Mouse (Mus musculus): Measurements from ENCODE around the gene Pknox1.

Gene Pknox1

DNA sequence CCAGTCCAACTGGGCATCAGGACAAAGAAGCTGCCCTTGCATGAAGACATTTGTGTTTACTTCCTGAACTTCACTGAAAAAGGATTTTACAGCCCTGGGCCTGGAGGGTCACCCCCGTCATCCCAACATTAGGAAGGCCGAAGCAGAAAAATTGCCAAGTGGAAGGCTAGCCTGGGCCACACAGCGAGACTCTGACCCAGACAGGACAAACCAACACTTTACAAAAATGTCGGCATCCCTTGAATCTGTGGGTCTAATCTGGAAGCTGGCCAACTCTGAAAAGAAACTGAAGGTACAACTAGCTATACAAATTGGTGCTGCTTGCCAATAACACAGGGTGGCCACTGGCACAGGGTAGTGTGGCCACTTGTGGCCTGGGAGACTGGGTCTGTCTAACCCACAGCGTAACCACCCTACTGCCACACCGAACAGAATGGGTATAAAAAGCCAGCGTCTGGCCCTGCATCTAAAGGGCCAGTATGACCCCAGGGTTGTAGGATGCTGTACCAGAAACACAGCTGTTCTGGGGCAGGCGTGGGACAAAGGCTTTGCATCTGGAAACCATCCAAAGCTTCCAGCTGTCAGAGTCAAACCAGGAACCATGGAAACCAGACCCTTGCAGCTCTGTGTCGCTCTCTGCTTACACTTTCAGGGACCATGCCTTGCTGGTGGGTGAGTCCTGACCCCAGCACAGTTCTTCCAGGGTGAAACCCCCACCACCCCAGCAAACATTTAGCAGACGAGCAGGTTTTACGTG lies 7.2 kb upstream of the Pknox1 start:
- no peak for DNase-seq

- peak; percentile 27 for DNase-seq
Measured at GRCm38 (mm10) chr17:31557947-31558542, 6.5 kb upstream of the Pknox1 start.

GRCm38 (mm10) chr17:31559021-31559789 lies 5.3 kb upstream of the Pknox1 start:
- no peak for DNase-seq

- DNase-seq, result peak; percentile 64
Measured at GRCm38 (mm10) chr17:31563632-31564014, 911 bp upstream of the Pknox1 start.

GRCm38 (mm10) chr17:31564858-31565140 lies 265 bp downstream of the Pknox1 start:
- no peak for DNase-seq

GRCm38 (mm10) chr17:31565141-31566056 lies 865 bp downstream of the Pknox1 start:
- DNase-seq, result peak; percentile 89

- no peak for DNase-seq
Measured at GRCm38 (mm10) chr17:31566276-31566675, 1.7 kb downstream of the Pknox1 start.

DNA sequence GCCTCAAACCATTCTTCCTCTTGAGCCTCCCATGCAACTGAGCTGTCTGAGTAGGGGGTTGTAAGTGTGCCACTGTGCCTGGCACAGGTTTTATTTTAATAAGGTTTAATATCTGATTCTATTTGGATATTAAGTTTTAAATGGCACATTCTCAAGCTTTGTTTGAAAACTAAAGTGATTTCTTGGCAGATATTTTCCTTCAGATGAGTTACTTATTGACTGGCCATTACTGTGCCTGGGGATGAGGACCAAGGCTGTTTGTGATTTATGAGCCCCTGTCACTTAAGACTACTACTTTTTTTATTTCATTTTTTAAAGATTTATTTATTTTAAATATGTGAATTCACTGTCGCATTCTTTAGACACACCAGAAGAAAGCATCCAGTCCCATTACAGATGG lies 5.2 kb downstream of the Pknox1 start:
- no peak for DNase-seq

DNA sequence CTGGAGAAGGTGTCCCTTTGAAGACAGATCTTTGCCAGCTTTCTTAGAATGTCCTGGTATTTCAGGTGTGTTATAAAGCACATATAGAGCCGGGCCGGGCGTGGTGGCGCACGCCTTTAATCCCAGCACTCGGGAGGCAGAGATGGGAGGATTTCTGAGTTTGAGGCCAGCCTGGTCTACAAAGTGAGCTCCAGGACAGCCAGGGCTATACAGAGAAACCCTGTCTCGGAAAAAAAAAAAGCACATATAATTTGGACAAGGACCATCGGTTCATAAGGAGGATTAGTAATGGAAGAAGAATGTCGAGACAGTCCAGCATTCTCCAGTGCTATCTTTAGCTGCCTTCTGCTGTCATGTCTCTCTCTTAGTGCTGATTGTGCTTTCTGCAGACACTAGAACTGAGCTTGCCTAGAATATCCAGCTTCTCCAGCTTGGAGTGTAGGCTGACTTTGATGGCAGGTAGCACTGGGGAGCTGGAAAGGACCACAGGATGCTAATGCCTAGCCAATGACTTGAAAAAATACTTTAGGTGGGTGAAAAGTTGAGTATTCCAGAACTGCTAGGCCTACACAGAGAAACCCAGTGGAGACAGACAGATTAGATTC lies 5.9 kb downstream of the Pknox1 start:
- DNase-seq, result peak; percentile 48

- no peak for DNase-seq
Measured at GRCm38 (mm10) chr17:31571689-31572088, 7.2 kb downstream of the Pknox1 start.

GRCm38 (mm10) chr17:31574662-31575061 lies 10.1 kb downstream of the Pknox1 start:
- no peak for DNase-seq

GRCm38 (mm10) chr17:31576394-31577175 lies 12.1 kb downstream of the Pknox1 start:
- DNase-seq, result no peak

DNA sequence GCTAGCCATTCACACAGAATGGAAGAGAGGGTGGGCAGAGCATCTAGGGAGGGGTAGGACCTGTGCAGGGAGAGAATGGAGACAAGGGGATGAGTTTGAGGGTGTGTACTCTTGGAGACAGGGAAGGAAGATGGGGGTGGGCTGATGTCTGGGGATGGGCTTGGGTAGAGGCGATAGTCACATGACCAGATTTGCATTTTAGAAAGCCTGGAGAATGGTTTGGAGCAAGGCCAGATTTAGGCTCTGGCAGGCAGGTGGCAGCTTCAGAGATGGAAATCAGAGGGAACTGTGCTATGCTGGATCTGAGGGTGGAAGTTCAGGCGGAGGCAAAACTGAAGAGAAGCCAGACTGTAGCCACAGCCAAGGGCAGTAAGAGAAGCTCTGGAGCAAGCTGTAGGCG lies 15.8 kb downstream of the Pknox1 start:
- DNase-seq, result no peak

DNA sequence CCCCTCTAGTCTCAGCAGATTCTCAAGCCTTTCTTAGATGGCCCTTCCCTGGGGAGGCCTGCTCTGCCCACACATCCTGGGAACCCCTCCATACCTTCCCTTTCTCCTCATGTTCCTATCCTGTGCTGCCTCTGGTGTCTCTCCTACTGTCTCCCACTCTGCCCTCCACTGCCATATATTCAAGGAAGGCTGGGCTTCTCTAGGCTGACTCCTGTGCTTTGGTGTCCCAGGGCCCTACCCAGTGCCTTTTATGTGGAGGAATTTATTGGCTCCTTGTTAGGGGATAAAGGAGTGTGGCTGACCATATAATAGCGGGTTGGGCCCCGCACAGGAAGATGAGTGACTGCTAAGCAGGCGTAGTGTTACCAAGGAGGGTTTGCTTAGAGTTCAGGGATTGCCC lies 18.7 kb downstream of the Pknox1 start:
- DNase-seq, result no peak

GRCm38 (mm10) chr17:31583781-31584180 lies 19.2 kb downstream of the Pknox1 start:
- DNase-seq, result no peak

- no peak for DNase-seq
Measured at GRCm38 (mm10) chr17:31588115-31588514, 23.6 kb downstream of the Pknox1 start.

DNA sequence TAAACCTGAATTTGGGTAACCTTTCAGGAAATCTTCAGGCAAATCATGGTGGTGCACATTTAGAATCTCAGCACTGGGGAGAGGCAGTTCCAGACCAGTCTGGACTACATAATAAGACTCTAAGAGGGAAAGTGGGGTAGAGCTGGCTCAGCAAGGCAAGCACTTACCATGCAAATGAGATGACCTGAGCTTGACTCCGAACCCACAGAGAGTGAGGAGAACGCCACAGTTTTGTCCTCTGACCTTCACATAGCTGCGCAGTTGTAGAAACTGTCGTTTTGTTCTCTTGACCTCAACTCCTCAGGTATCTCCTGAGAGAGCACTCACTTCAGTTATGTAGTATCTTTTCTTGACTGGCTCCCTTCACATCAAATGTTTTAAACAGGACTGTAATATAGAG lies 24.2 kb downstream of the Pknox1 start:
- DNase-seq, result no peak

DNA sequence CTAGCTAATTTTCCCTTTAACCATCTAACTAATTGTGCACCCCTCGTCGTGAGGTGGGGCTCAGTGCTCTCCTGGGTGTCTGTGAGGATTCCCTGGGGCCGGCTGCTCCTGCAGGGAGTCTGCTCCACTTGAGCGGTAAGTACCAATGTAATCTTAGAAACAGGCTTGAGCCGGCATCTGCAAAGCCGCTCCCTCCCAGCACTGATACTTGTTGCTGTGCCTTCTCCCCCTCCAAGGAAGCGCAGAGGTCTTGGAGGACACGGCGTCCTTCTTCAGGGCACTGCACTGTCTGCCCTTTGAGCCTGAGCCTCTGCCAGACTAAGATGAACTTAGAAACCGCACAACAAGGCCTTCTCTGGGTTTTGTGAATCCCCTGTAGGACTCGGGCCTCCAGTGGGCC lies 26.3 kb downstream of the Pknox1 start:
- DNase-seq, result no peak

- no peak for DNase-seq
Measured at GRCm38 (mm10) chr17:31594590-31594989, 30.1 kb downstream of the Pknox1 start.

DNA sequence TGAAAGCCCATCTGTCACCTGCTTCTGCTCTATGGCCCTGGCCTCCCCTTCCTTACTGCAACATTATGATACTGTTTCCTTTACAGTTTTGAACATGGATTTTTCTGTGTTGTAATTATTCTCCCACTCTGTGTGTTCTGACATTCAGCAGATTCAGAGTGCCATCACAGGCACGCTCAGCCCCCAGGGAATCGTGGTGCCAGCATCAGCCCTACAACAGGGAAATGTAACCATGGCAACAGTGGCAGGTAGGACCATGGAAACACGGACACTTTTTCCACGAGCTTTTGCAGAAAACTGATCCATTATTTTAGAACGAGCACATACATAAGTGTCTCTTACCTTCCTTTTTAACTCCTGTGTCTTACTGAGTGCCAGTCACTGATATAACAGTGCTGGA lies 30.5 kb downstream of the Pknox1 start:
- DNase-seq, result no peak

DNA sequence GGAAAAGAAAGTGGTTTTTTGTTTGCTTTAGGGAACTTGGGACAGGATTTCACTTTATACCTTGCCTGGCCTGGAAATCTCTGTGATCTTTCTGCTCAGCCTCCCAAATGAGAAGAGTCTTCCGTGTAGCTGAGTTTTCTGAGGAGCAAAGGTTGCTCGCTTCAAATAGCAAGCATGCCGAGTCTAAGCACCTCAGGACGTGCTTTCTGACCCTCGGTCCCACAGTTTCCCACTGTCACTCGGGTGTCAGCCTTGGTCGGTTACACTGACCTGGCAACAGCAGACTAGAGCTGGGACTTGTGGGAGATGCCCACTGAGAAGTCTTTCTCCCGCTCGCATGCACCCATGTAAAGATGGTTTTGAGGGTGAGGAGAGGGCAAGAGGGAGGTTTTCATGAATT lies 33.4 kb downstream of the Pknox1 start:
- DNase-seq, result no peak

GRCm38 (mm10) chr17:31598593-31598992 lies 34.1 kb downstream of the Pknox1 start:
- DNase-seq, result no peak
